Mouse (Mus musculus) liver, embryonic 15.5 days (tissue): ENCODE measurements around the gene Gpat3. TPM values are rescaled to one million over a fixed set of nuclear protein-coding genes. Genes with fewer than 3 reads are reported as not detected.
A peak's percentile ranks its signal among the peaks of the same experiment; 100 is the strongest.

Source experiments
- ATAC-seq: fragments of 200-750 bp; cut with Nextera tagmentation; 2 replicates; pipeline ENCODE4 v1.8.0; 2017; ENCODE audit warnings: moderate number of reproducible peaks, mild to moderate bottlenecking, moderate library complexity; ENCODE audit not compliant: insufficient read depth
- H3K27ac ChIP-seq: fragments of 300-500 bp; sonication (generic); replicated peaks from 2 replicates; pipeline ENCODE4 v1.5.1; 2015; ENCODE audit warnings: mild to moderate bottlenecking, inconsistent platforms
- H3K27me3 ChIP-seq: fragments of 300-500 bp; sonication (generic); 2 replicates; pipeline ENCODE4 v1.6.1; 2015; ENCODE audit warnings: mild to moderate bottlenecking, inconsistent platforms
- H3K36me3 ChIP-seq: fragments of 300-500 bp; sonication (generic); replicated peaks from 2 replicates; pipeline ENCODE4 v1.6.1; 2015; ENCODE audit warnings: moderate library complexity, mild to moderate bottlenecking, inconsistent platforms
- H3K4me1 ChIP-seq: fragments of 300-500 bp; sonication (generic); replicated peaks from 2 replicates; pipeline ENCODE4 v1.6.1; 2015; ENCODE audit warnings: inconsistent platforms
- H3K4me2 ChIP-seq: fragments of 300-500 bp; sonication (generic); 2 replicates; pipeline ENCODE4 v1.6.1; 2015; ENCODE audit warnings: moderate library complexity, mild to moderate bottlenecking, inconsistent platforms
- H3K4me3 ChIP-seq: fragments of 300-500 bp; sonication (generic); replicated peaks from 2 replicates; pipeline ENCODE4 v1.5.1; 2015; ENCODE audit warnings: mild to moderate bottlenecking, inconsistent platforms
- H3K9ac ChIP-seq: fragments of 300-500 bp; sonication (generic); 2 replicates; pipeline ENCODE4 v1.6.1; 2015; ENCODE audit warnings: moderate library complexity, mild to moderate bottlenecking, inconsistent platforms
- H3K9me3 ChIP-seq: fragments of 300-500 bp; sonication (generic); replicated peaks from 2 replicates; pipeline ENCODE4 v1.6.1; 2016; ENCODE audit warnings: inconsistent platforms
- WGBS: fragments of 180-500 bp; shearing (Covaris S2); methylation state at CpG from one replicate; pipeline ENCODE4 v1.1.7; 2015; ENCODE audit warnings: mixed read lengths; ENCODE audit not compliant: insufficient replicate concordance; 5-methylcytosine and 5-hydroxymethylcytosine counted together
- polyA plus RNA-seq: library from polyadenylated mRNA; unstranded; fragments of >200 nt; fragmentation: Nextera tagmentation; extraction: Ambion mirVana; gene quantifications from 2 replicates; pipeline ENCODE4 v1.2.1, GENCODE M21; 2015

Gene Gpat3
- polyA plus RNA-seq, 1 experiment from 2014 or later: 3.4 TPM

GRCm38 (mm10) chr5:100861140-100861539 is 15.6 kb downstream of the Gpat3 start:
- H3K36me3 ChIP-seq: no peaks in the 10 kb centered on the region
- no peak overlapping the region for H3K4me2 ChIP-seq
- H3K9me3 ChIP-seq: no peaks in the 10 kb centered on the region
- ATAC-seq: 0 out of 2 replicates have a peak, but pooled peaks have one; percentile 16
- peak overlapping the region; percentile 48 for H3K27ac ChIP-seq
- WGBS: 45% methylated on average over 4 of the region's 4 CpGs
- no peak overlapping the region for H3K4me3 ChIP-seq
- H3K9ac ChIP-seq: no peak overlapping the region
- H3K27me3 ChIP-seq: no peaks in the 10 kb centered on the region
- peaks cover 17% of the 10 kb centered on the region for H3K4me1 ChIP-seq

- 69% methylated on average over 7 of the region's 7 CpGs for WGBS
- H3K4me3 ChIP-seq: no peak overlapping the region
- no peaks in the 10 kb centered on the region for H3K9me3 ChIP-seq
- no peaks in the 10 kb centered on the region for H3K27me3 ChIP-seq
- H3K9ac ChIP-seq: no peak overlapping the region
- peaks cover 17% of the 10 kb centered on the region for H3K4me1 ChIP-seq
- ATAC-seq: no peak
- H3K4me2 ChIP-seq: no peak overlapping the region
- H3K27ac ChIP-seq: 0 out of 2 replicates have a peak overlapping the region, but pooled peaks have one; percentile 48
- H3K36me3 ChIP-seq: no peaks in the 10 kb centered on the region
These were observed 16.3 kb downstream of the Gpat3 start for GRCm38 (mm10) chr5:100861811-100862210.

- no peaks in the 10 kb centered on the region for H3K36me3 ChIP-seq
- no peak for ATAC-seq
- no peak overlapping the region for H3K4me3 ChIP-seq
- no peaks in the 10 kb centered on the region for H3K27me3 ChIP-seq
- H3K27ac ChIP-seq: no peak overlapping the region
- H3K4me2 ChIP-seq: no peak overlapping the region
- no peak overlapping the region for H3K9ac ChIP-seq
- no peaks in the 10 kb centered on the region for H3K9me3 ChIP-seq
- peaks cover 17% of the 10 kb centered on the region for H3K4me1 ChIP-seq
- 69% methylated on average over 2 of the region's 2 CpGs for WGBS
These were observed 17.6 kb downstream of the Gpat3 start for GRCm38 (mm10) chr5:100863091-100863490.

GRCm38 (mm10) chr5:100864438-100864837 is 18.9 kb downstream of the Gpat3 start:
- H3K27me3 ChIP-seq: no peaks in the 10 kb centered on the region
- no peaks in the 10 kb centered on the region for H3K36me3 ChIP-seq
- no peak overlapping the region for H3K27ac ChIP-seq
- no peaks in the 10 kb centered on the region for H3K9me3 ChIP-seq
- H3K4me3 ChIP-seq: no peak overlapping the region
- no peak overlapping the region for H3K9ac ChIP-seq
- no peak for ATAC-seq
- WGBS: 62% methylated on average over 6 of the region's 6 CpGs
- H3K4me2 ChIP-seq: no peak overlapping the region
- H3K4me1 ChIP-seq: peaks cover 17% of the 10 kb centered on the region

GRCm38 (mm10) chr5:100866183-100866582 is 20.7 kb downstream of the Gpat3 start:
- no peak for ATAC-seq
- no peaks in the 10 kb centered on the region for H3K27me3 ChIP-seq
- WGBS: 51% methylated on average over 2 of the region's 2 CpGs
- no peak overlapping the region for H3K4me2 ChIP-seq
- H3K9me3 ChIP-seq: no peaks in the 10 kb centered on the region
- no peak overlapping the region for H3K27ac ChIP-seq
- no peak overlapping the region for H3K4me3 ChIP-seq
- no peak overlapping the region for H3K9ac ChIP-seq
- peaks cover 11% of the 10 kb centered on the region for H3K4me1 ChIP-seq
- H3K36me3 ChIP-seq: no peaks in the 10 kb centered on the region

GRCm38 (mm10) chr5:100869197-100869895 is 23.8 kb downstream of the Gpat3 start:
- no peak for ATAC-seq
- Histone ChIP-seq H3K9me3 (no peaks in the 10 kb centered on the region), H3K4me3 (no peak overlapping the region), H3K27me3 (no peaks in the 10 kb centered on the region), H3K36me3 (no peaks in the 10 kb centered on the region), H3K4me1 (no peaks in the 10 kb centered on the region), H3K9ac (no peak overlapping the region), H3K4me2 (no peak overlapping the region), H3K27ac (no peak overlapping the region)
- WGBS: 41% methylated on average over 4 of the region's 4 CpGs

GRCm38 (mm10) chr5:100871987-100872386 is 26.5 kb downstream of the Gpat3 start:
- 15% methylated on average over 8 of the region's 8 CpGs for WGBS
- H3K36me3 ChIP-seq: no peaks in the 10 kb centered on the region
- H3K9ac ChIP-seq: no peak overlapping the region
- no peak overlapping the region for H3K4me2 ChIP-seq
- ATAC-seq: no peak
- peaks cover 3% of the 10 kb centered on the region; the same call in 1 of the 2 replicates for H3K4me1 ChIP-seq
- H3K27me3 ChIP-seq: no peaks in the 10 kb centered on the region
- no peak overlapping the region for H3K4me3 ChIP-seq
- H3K9me3 ChIP-seq: no peaks in the 10 kb centered on the region
- H3K27ac ChIP-seq: no peak overlapping the region

GRCm38 (mm10) chr5:100874721-100875120 is 29.2 kb downstream of the Gpat3 start:
- no peak overlapping the region for H3K27ac ChIP-seq
- WGBS: 59% methylated on average over 7 of the region's 7 CpGs
- no peaks in the 10 kb centered on the region for H3K36me3 ChIP-seq
- no peaks in the 10 kb centered on the region for H3K9me3 ChIP-seq
- H3K4me2 ChIP-seq: no peak overlapping the region
- H3K27me3 ChIP-seq: no peaks in the 10 kb centered on the region
- H3K9ac ChIP-seq: no peak overlapping the region
- no peak for ATAC-seq
- H3K4me1 ChIP-seq: peaks cover 3% of the 10 kb centered on the region; the same call in 1 of the 2 replicates
- H3K4me3 ChIP-seq: no peak overlapping the region

GRCm38 (mm10) chr5:100875180-100875579 is 29.7 kb downstream of the Gpat3 start:
- Histone ChIP-seq H3K27ac (no peak overlapping the region), H3K9ac (no peak overlapping the region), H3K4me1 (peaks cover 3% of the 10 kb centered on the region; the same call in 1 of the 2 replicates), H3K4me3 (no peak overlapping the region), H3K4me2 (no peak overlapping the region), H3K27me3 (no peaks in the 10 kb centered on the region), H3K36me3 (no peaks in the 10 kb centered on the region), H3K9me3 (no peaks in the 10 kb centered on the region)
- no peak for ATAC-seq
- 57% methylated on average over 10 of the region's 10 CpGs for WGBS

GRCm38 (mm10) chr5:100877021-100877420 is 31.5 kb downstream of the Gpat3 start:
- H3K36me3 ChIP-seq: no peaks in the 10 kb centered on the region
- no peak overlapping the region for H3K27ac ChIP-seq
- no peaks in the 10 kb centered on the region for H3K9me3 ChIP-seq
- no peak for ATAC-seq
- H3K4me3 ChIP-seq: no peak overlapping the region
- H3K4me1 ChIP-seq: peaks cover 3% of the 10 kb centered on the region; the same call in 1 of the 2 replicates
- no peak overlapping the region for H3K4me2 ChIP-seq
- H3K9ac ChIP-seq: no peak overlapping the region
- no peaks in the 10 kb centered on the region for H3K27me3 ChIP-seq

- Histone ChIP-seq H3K9me3 (no peaks in the 10 kb centered on the region), H3K4me3 (no peak overlapping the region), H3K36me3 (no peaks in the 10 kb centered on the region), H3K4me2 (no peak overlapping the region), H3K27me3 (no peaks in the 10 kb centered on the region), H3K4me1 (no peaks in the 10 kb centered on the region), H3K9ac (no peak overlapping the region), H3K27ac (no peak overlapping the region)
- 75% methylated on average over 6 of the region's 6 CpGs for WGBS
- no peak for ATAC-seq
These were observed 39.7 kb downstream of the Gpat3 start for GRCm38 (mm10) chr5:100885216-100885615.
